Mouse (Mus musculus) G1E (cell line): ENCODE data around the gene Galp.

Experiments used
- CTCF ChIP-seq: IDR thresholded peaks from 2 replicates; pipeline ENCODE4 v1.5.1; 2012; ENCODE audit warnings: low read depth, low read length, inconsistent platforms, mixed read lengths
- GATA1 ChIP-seq: IDR thresholded peaks from 2 replicates; pipeline ENCODE4 v1.6.1; 2012; ENCODE audit warnings: borderline replicate concordance, low read length, inconsistent platforms, mixed read lengths
- TAL1 ChIP-seq: conservative IDR thresholded peaks from 2 replicates; pipeline ENCODE4 v1.6.1; 2012; ENCODE audit warnings: low read depth, low read length, inconsistent platforms, mixed read lengths

DNA sequence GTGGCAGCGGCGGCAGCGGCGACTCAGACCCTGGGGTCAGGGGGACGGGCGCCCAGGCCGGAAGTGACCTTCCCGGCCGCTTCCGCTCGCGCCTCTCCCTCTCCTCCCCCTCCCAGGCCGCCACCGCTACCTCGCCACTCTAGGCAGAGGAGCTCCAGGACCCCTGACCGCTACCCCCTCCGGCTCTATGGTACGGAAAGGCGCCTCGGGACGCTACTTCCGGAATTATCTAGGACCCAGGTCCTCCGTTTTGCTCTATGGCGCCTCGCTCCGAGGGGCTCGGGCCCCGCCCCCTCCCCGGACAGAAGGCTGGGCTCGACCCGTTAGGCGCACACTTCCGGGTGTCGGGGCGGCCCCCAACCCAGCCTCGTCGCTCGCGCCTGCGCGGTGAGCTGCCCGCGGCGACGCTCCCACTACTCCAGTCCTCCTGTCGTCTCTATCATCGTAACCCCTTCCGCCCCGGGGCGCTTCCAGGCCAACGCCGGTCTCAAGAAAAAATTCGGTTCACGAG lies 40.9 kb upstream of the Galp start, which contains the start of gene Zfp787:
- no peak for TF ChIP-seq CTCF
- no peak for TF ChIP-seq GATA1
- no peak for TF ChIP-seq TAL1
